Mouse (Mus musculus): ENCODE data around the gene Gm3424. TPM values are rescaled to one million over a fixed set of nuclear protein-coding genes. Genes with fewer than 3 reads are reported as not detected.
"Not testable (repeated sequence)": the region's sequence is repeated elsewhere in the genome, so short reads cannot be mapped to it uniquely, and the experiment has no call there.

The Gm3424 gene
- total RNA-seq (2021), result not detected in 2 replicates
- long read RNA-seq, experiment 1, result 0 reads
- long read RNA-seq, experiment 2, result 0 reads

DNA sequence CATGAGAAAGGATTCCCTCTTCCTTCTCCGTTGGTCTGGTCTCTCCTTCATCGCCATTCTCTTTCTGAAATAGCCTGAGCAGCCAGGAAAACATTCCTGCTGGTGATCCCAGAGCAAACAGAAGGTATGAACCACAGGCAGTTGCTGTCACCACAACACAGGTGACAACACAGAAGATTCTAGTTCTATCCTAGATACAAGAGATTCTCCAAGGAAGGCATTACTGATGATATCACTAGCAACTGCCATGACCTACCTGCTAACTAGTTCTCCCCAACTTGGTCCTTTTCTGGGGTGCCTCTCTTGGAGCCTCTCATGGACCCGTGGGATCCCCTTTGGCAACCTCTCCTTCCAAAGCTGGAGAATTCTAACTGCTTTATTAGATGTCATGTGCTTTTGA lies at the start of gene Gm3424:
Gene Gm3424 (minus strand): TSS at position 101 of the 400 bp plus-strand sequence.
- DNase-seq, result not testable (repeated sequence)

DNA sequence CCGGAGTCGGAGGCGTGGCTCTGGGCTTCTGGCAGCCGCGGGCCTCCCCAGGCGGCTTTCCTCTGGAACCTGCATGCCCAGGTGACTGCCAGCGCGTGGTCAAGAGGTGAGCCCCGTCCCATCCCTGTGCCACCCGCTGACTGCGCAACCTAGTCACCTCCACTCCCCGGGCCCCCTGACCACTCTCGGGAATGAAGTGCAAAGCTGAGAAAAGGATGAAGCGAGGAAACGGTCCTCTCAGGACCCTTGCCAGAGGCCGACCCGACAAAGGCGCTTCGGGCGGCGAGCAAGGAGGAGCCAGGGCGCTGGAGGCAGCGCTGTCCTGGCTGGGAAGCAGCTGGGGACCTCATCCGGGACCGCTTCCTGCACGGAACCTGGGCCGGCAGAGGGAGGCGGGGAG lies 49.7 kb upstream of the Gm3424 start:
- not testable (repeated sequence) for DNase-seq

GRCm38 (mm10) chr14:5879136-5879535 lies 49.0 kb upstream of the Gm3424 start:
- peak; percentile 18 for DNase-seq

DNA sequence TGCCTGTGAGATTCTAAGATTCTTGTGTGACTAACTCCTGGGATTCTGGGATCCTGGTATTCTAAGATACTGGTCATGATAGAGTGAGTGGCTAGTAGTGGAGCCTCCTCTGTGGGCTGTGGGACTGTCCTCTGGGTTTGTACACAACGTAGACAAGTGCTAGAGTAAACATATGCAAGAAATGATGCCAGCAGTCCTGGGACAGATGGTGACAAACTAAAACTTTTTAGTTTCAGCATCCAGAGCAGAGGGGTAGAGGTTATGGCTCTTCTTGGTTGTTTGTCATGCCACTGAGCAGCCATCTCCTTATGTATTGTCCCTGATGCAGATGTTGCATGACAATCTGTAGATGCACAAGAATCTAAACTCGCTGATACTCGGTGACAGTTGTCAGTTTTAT lies 25.8 kb upstream of the Gm3424 start:
- DNase-seq, result not testable (repeated sequence)

- DNase-seq, result not testable (repeated sequence)
Observed at GRCm38 (mm10) chr14:5812699-5813356, 17.3 kb downstream of the Gm3424 start.

- DNase-seq, result not testable (repeated sequence)
Observed at GRCm38 (mm10) chr14:5807882-5808281, 22.2 kb downstream of the Gm3424 start, which contains the start of gene Gm3383. Gene Gm3383, minus strand, starts transcription at chr14:5807982.

Other genes starting within 250 kb of the Gm3424 start
- not detected in 2 replicates for gene Gm8265, start 197.3 kb downstream of the Gm3424 start, total RNA-seq (2021)
- gene Gm9603, start 142.9 kb downstream of the Gm3424 start, total RNA-seq (2021), result not detected in 2 replicates
- 0.59 TPM in 1 of 2 replicates, not detected in the other for gene Gm3373, start 88.8 kb downstream of the Gm3424 start, total RNA-seq (2021)
- 1.6 TPM in 1 of 2 replicates, not detected in the other for gene Gm3383, start 22.3 kb downstream of the Gm3424 start, total RNA-seq (2021)
- 1.1 and 1.2 TPM in 2 replicates for gene Gm8237, start 50.1 kb upstream of the Gm3424 start, total RNA-seq (2021)
- gene Gm3248, start 131.4 kb upstream of the Gm3424 start, total RNA-seq (2021), result 0.30 and 0.59 TPM in 2 replicates
- not detected in 2 replicates for gene Gm3453, start 148.8 kb upstream of the Gm3424 start, total RNA-seq (2021)
- gene Gm6337, start 227.9 kb upstream of the Gm3424 start, total RNA-seq (2021), result not detected in 2 replicates